Mouse (Mus musculus) bone marrow, adult 2 months (tissue): ENCODE results near the gene Gm1113.

ENCODE experiments used
- CTCF ChIP-seq: fragments of 200-500 bp; IDR thresholded peaks from 2 replicates; pipeline ENCODE4 v1.5.1; 2011; ENCODE audit warnings: low read length, control low read depth; ENCODE audit not compliant: control insufficient read depth, insufficient read depth
- POLR2A ChIP-seq: fragments of 200-500 bp; IDR thresholded peaks from 2 replicates; pipeline ENCODE4 v1.6.1; 2011; ENCODE audit warnings: low read depth, mild to moderate bottlenecking, control low read depth, low read length, borderline replicate concordance; ENCODE audit not compliant: control insufficient read depth

GRCm38 (mm10) chr9:35535110-35535509 is 17.0 kb upstream of the Gm1113 start:
- TF ChIP-seq POLR2A (no peak), CTCF (peak; percentile 61)
